Mouse (Mus musculus): ENCODE data around the gene Zfp819. TPM values are rescaled to one million over a fixed set of nuclear protein-coding genes. Genes with fewer than 3 reads are reported as not detected.

Gene Zfp819
- not detected for total RNA-seq (2021)
- long read RNA-seq, experiment 1: 0 reads
- long read RNA-seq, experiment 2: 0 reads

DNA sequence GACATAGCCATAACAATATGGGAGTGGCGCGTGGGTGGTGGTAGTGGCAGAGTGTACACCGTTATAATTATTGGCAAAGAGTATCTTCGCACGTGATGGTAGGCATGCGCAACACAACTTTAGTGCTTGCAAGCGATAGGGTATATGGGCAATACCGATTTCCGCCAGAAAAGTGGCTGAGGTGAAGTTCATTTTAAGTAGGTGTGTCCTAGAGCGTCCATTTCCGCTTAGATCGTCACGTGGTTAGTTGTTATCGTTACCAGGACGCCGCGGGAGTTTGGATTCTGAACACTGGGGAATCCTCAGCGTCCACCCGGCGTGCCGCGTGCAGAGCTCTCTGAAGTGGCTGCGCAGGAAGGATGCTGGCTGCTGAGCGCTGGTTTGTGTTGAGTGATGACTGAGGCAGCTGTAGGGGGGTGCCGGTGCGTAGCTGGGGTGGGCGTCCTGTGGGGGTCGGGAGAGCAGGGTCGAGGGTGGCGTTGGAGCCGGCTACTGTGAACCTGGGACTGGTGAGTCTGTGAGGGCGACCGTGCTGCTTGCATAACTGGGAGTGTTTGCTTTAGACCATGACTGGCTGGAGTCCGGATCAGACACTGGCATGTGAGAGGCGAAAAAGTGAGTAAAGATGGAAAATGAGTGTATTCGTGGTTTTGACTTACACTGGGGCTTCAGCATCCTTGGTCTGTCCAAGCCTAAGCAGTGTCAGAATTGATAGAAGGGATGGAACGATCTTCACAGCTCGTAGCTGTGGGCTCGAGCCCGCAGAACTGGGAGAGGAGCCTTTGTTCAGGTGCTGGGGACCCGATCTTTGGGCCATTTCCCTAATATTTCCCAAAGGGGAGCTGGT, at the start of gene Zfp819:
Gene Zfp819, plus strand, starts transcription at position 274 of the 847 bp plus-strand sequence.
- H3K27ac ChIP-seq: no peak within 1 kb of the TSS
- intact Hi-C loops (cut with DNase I): no loop called here
- peak; percentile 47 for DNase-seq
- H3K4me3 ChIP-seq: peak within 1 kb of the TSS; percentile 65
- no peak for TF ChIP-seq CTCF (IDR thresholded peaks at IDR 0.05)

DNA sequence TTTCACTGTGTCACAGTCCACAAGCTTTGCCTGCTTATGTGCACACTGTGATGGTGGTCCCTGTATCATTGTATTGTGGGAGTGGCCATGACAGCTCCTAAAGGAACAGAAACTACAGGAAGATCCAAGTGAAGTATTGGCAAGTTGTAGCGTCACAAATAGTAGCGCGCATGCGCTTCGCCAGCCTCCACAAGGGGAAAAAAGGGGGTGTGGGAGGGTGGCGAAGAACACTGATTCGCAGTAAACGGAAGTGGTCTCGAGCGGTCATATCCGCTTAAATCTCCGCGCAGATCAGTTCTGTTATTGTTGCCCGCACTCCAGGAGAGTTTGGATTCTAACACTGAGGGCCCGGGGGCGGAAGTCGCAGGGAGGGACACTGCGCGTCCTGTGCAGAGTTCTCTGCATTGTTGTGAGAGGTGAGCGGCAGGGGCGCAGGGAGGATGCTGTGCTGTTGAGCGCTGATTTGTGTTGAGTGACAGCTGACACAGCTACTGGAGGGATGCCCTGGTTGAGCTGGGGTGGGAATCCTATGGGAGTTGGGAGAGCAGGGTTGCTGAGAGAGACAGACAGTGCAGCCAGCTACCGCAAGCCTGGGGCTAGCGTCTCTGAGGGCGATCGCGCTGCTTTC, 44.8 kb upstream of the Zfp819 start, which contains the start of gene Zfp658:
Gene Zfp658, plus strand, starts transcription at position 251 of the 628 bp plus-strand sequence.
- DNase-seq: peak; percentile 85
- intact Hi-C loops (cut with DNase I): no loop called here
- H3K4me3 ChIP-seq: peak within 1 kb of the TSS; percentile 82
- H3K27ac ChIP-seq: peak within 1 kb of the TSS; percentile 76
- TF ChIP-seq CTCF (IDR thresholded peaks at IDR 0.05): no peak

DNA sequence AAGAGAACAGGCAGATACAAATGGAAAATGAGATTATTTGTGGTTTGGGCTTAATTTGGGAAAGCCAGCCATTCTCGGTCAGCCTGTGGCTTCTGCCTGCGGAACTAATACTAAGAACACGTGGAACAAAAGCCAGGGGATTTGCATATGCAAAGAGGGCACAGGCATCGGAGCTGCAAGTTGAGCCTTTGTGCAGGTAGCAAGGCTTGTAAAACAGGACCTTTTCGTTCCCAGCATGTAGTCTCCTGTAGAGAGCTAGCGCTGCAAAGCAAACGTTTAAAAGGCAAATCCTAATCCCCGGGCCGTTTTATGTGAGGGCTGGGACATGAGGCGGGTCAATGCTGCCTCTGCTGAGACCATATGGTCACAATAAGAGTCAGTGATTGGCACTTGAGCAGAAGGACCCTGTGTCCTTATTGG, 44.3 kb upstream of the Zfp819 start:
- intact Hi-C loops (cut with DNase I): no loop called here
- H3K27ac ChIP-seq: peak overlapping the region; percentile 76
- peak overlapping the region; percentile 82 for H3K4me3 ChIP-seq
- TF ChIP-seq CTCF (IDR thresholded peaks at IDR 0.05): no peak
- no peak for DNase-seq

DNA sequence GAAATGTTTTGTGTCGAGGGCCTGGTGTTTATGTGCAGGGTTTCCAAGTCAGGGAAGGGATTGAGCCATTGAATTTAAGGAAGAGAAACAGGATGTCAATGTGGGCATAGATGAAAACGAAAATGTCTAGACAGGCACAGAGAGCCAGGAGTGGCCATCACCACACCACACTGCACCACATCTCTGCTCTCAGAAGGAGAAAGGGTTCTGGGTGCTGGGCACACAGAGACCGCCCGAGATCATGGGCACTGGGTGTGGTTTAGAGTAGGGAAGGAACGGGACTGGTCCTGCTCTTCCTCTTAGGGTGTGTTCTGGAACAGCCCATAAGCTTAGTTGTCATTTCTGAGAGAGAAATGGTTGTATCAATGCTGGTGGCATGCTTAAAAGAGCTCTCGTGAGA, 43.7 kb upstream of the Zfp819 start:
- Histone ChIP-seq H3K4me3 (peak overlapping the region; percentile 82), H3K27ac (0 out of 2 replicates have a peak overlapping the region, but pooled peaks have one; percentile 76)
- TF ChIP-seq CTCF (IDR thresholded peaks at IDR 0.05): no peak
- intact Hi-C loops (cut with DNase I): no loop called here
- no peak for DNase-seq

DNA sequence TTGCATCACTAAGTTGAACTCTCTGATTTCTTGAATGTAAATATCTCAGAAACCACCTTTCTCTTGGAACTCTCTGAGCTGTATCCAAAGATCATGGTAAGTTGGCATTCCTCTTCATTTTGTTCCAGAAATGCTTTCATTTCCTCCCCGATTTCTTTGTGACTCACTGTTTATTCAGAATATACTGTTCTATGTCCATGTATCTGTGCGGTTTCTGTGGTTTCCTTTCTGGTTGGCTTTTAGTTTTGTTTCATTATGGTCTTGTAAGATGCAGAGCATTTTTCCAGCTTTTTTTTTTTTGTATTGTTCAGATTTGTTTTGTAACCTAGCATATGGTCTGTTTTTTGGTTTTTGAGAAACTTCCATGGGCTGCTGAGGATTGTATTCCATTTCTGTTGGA, 35.8 kb upstream of the Zfp819 start:
- H3K27ac ChIP-seq: no peak overlapping the region
- intact Hi-C loops (cut with DNase I): no loop called here

DNA sequence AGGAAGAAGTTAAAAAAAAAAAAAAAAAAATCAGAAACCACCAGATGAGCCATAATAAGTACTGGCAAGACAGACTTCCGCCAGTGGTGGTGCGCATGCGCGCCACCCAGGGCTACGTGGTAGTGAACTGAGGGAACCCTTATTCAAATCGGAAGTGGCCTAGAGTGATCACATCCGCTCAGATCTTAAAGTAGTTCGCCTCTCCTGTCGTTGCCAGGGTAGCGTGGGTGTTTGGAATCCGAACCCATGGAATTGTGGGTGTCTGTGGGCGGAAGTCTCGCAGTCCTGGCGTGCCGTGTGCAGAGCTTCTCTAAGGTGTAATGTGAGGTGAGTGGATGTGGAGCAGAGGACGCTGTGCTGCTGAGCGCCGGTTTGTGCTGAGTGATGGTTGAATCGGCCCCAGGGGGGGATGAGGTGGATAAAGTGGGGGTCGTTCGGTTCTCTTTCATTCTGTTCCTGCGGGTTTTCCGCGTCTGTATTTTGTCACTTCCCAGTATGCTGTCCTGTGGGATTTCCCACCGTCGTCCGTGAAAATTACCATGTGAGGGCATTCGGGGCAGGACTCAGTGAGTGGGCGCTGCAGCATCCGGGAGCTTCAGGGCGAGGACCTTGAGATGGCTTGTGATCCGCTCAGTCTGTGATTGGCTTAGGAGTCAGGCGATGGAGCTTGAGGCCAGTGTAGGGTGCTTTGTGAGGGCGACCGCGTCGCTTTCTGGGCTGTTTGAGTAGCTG, 27.4 kb upstream of the Zfp819 start, which contains the start of gene Zfp719:
Gene Zfp719, plus strand, starts transcription at position 171 of the 732 bp plus-strand sequence.
- H3K4me3 ChIP-seq: peak within 1 kb of the TSS; percentile 78
- peak within 1 kb of the TSS; percentile 87 for H3K27ac ChIP-seq
- DNase-seq: peak; percentile 93
- intact Hi-C loops (cut with DNase I): loop anchor here (2.0 to 10.0 kb wide), 2 partner anchors 91 to 115 kb away; partner anchors contain the start of gene Vsig10l
- TF ChIP-seq CTCF (IDR thresholded peaks at IDR 0.05): no peak

More for the DNA sequence above, 35.8 kb upstream of the Zfp819 start:
- H3K4me3 ChIP-seq: no peak overlapping the region
- no peak for DNase-seq
- no peak for TF ChIP-seq CTCF (IDR thresholded peaks at IDR 0.05)

DNA sequence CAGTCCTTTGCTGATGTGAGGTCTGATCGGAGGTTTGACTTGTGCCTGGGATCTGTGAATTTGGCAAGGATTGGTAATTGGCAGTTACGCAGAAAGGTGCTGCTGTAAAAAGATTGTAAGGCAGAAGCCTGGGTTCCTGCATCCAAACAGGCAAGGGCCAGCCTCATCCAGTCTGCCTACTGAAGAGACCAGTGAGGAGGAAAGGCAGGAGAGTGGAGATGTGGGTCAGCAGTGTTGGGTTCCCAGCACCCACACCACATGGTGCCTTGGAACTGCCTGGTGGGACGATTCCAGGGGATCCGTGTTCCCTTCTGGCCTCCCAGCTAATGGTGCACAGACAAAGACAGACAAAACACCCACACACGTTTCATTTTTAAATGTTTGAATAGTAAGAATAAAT, 26.4 kb upstream of the Zfp819 start:
- TF ChIP-seq CTCF (IDR thresholded peaks at IDR 0.05): no peak
- DNase-seq: no peak
- H3K4me3 ChIP-seq: peak overlapping the region; percentile 78
- H3K27ac ChIP-seq: peak overlapping the region; percentile 87
- intact Hi-C loops (cut with DNase I): loop anchor here (2.0 to 10.0 kb wide), 2 partner anchors 90 to 116 kb away; partner anchors contain the start of gene Vsig10l

DNA sequence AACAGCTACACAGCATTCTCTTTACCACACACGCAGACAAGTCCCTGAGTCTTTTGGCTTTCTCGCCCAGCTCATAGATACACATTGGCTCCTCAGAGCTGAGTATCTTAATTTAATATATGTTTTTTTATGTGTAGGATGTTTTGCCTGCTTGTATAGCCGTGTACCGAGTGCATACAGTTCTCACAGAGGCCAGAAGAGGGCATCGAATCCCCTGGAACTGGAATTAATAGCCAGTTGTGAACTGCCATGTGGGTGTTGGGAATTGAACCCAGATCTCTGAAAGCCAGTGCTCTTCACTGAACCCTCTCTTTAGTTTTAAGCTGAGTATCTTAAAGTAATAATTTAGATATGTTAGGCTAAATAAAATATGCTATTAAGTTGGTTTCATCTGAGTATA, 22.2 kb upstream of the Zfp819 start:
- peak; percentile 22; the same call in 1 of the 2 replicates for TF ChIP-seq CTCF (IDR thresholded peaks at IDR 0.05)
- DNase-seq: no peak
- no peak overlapping the region for H3K4me3 ChIP-seq
- H3K27ac ChIP-seq: no peak overlapping the region
- intact Hi-C loops (cut with DNase I): loop anchor here (10.0 kb wide), 1 partner anchor 120 kb away; the partner anchor contains the start of gene Vsig10l

DNA sequence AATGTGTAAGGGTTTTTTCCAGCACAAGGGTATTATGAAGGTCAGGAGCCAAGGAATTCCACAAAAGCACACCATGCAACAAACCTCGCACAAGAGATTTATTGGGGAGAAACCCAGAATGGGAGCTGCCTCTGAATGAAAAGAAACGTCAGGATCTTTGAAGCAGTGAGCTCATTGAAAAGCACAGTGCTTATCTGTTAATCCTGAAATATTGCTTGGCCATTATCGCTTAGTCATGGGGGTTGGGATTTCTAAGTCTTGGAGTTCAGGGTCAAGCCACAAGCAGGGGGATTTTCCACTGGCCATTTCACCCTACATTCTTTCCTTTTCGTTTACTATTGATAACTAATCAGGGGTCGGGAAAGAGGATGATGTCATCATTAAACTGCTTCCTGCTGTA, 5.1 kb upstream of the Zfp819 start:
- intact Hi-C loops (cut with DNase I): no loop called here
- H3K27ac ChIP-seq: no peak overlapping the region
- TF ChIP-seq CTCF (IDR thresholded peaks at IDR 0.05): no peak
- H3K4me3 ChIP-seq: no peak overlapping the region
- no peak for DNase-seq

DNA sequence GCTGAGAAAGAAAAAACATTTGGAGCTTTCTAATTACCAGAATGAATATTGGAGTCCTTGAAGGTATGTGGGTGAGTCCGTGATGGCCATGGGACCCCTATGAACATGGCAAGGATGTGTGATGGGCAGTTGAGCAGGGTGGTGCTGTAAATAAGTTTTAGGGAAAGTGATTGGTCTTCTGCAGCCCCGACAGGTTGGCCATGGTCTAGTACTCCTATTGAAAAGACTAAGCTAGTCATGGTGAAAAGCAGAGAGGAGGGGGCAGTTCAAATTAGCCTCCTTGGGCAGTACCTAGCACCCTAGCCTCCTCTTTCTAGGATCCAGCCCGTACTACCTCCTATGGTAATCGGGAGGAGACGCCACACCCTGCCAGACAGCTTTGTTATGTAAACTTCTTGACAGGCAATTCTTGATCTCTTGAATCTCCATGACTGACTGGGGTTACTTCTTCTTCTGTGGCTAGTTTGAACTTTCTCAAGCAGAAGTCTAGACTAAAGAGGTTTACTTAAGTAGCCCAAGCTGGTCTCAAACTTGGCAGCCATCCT, 846 bp downstream of the Zfp819 start:
- H3K4me3 ChIP-seq: no peak overlapping the region
- intact Hi-C loops (cut with DNase I): no loop called here
- H3K27ac ChIP-seq: no peak overlapping the region
- no peak for DNase-seq
- no peak for TF ChIP-seq CTCF (IDR thresholded peaks at IDR 0.05)

DNA sequence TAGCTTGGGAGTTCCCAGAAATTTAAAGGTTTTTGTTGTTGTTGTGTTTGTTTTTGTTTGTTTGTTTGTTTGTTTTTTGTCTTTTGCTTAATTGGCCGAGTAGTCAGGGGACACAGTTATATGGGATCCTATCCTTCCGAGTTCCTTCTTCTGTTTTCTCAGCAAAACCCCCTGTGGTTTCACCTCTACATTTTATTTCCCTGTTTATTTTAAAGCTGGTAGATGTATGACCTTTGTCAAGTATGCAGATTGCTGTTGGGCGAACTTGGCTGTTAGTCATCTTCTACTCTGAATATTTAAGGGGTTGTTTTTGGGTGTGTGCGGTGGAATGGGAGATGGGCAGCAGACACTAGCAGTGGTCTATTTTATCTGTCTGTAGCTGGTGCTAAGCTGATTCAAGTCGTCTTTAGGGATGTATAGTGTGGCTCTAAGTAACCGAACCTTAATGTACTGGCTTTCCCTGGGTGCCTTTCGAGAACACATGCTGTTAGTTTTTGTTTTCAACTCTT, 1.4 kb downstream of the Zfp819 start:
- no peak overlapping the region for H3K4me3 ChIP-seq
- H3K27ac ChIP-seq: no peak overlapping the region
- TF ChIP-seq CTCF (IDR thresholded peaks at IDR 0.05): no peak
- no peak for DNase-seq
- intact Hi-C loops (cut with DNase I): no loop called here

Measured in gastrocnemius, adult 2 months (tissue).